Mouse (Mus musculus) megakaryocyte-erythroid progenitor cell, adult 5-6 weeks (primary cell): ENCODE measurements around the gene Hist3h2ba. TPM values are rescaled to one million over a fixed set of nuclear protein-coding genes. Genes with fewer than 3 reads are reported as not detected.
A peak's percentile ranks its signal among the peaks of the same experiment; 100 is the strongest.
"Not testable (repeated sequence)": the region's sequence is repeated elsewhere in the genome, so short reads cannot be mapped to it uniquely, and the experiment has no call there.

Experiments used
- ATAC-seq: replicated peaks from 2 replicates; pipeline ENCODE4 v1.8.0; 2016; ENCODE audit warnings: mild to moderate bottlenecking, inconsistent platforms; ENCODE audit not compliant: severe bottlenecking, poor library complexity, low FRiP score, low TSS enrichment
- total RNA-seq, 2 experiments: library from RNA; stranded (forward) in 1 of 2; stranded (reverse) in 1 of 2; fragments of 200-1000, 215-1000 nt in 1 of 2; fragments of >200 nt in 1 of 2; fragmentation: Nextera tagmentation in 1 of 2; gene quantifications; 2 replicates each; pipeline ENCODE4 v1.2.3; 2014 to 2017

Gene Hist3h2ba
- total RNA-seq, 2 experiments from 2014 or later: 6.3 to 21.1 TPM

DNA sequence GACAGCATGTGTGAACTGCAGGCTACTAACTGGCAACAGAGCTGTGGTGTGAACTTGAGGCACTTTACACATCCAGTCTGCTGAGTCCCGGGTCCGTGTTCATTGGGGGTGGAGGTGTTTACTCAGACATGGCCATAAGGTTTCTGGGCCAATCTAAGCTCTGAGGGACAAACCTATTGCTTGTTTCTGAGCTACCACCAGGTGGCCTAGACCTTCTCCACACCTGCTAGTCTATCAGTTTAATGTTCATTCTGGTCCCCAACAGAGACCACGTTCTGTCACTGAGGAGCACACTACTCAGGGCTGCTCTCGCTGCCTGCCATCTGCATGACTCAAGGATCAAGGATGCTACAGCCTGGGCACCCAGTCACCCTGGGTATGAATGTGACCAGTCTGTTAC lies 17.1 kb upstream of the Hist3h2ba start:
- 0 out of 2 replicates have a peak, but pooled peaks have one; percentile 20 for ATAC-seq

DNA sequence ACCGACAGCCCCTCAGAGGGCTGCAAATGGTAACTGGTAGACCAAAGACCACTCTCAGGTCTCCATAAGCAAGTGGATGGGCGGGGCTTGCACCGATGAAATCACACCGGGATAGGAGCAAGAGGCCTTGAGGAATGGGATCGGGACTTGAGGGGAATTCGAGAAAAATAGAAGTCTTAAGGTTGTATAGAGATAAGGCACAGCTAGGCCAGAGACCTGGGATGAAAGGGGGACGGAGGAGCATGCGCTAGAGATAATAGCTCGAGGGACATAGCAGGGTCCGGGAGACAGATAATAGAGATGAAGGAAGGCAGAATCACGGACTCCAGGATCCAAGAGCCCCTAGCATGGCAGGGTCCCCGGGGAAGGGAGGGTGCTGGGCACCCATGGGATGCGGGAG lies 10.8 kb upstream of the Hist3h2ba start:
- ATAC-seq: peak; percentile 27; the same call in 1 of the 2 replicates

DNA sequence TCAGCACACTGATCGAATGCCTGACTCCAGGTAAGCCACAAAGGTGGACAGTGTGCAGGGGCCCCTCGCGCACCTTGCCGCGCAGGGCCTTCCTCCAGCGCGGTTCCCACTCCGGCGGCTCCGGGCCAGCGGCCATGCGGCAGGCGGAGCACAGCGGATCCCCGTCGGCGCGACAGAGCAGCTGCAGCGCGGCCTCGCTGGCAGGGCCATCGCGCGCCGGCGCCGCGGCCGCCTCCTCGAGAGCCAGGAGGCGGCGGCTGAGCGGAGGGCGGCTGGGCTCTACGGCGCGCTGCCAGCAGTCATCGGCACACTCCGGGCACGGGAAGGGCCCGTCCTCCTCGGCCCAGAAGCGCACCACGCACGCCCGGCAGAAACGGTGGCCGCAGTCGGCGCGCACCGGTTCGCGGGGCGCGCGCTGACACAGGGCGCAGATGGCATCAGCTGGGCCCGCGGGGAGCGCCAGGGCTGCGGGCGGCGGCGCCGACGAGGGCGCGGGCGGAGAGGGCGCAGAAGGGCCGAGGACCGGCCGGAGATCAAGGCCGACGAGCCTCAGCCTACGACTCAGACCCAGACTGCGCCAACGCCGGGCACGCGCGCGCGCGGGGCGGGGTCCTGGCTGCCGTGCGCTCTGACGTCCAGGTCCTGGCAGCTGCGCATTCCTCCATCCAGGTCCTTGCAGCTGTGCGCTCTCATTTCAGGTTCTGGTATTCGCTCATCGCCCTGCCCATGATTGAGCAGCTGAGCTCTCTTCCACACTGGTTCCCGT lies 10.2 kb upstream of the Hist3h2ba start, which contains the start of gene Rnf187:
Rnf187 (minus strand) TSS at position 595 of the 766 bp plus-strand sequence.
- ATAC-seq: peak; percentile 86

DNA sequence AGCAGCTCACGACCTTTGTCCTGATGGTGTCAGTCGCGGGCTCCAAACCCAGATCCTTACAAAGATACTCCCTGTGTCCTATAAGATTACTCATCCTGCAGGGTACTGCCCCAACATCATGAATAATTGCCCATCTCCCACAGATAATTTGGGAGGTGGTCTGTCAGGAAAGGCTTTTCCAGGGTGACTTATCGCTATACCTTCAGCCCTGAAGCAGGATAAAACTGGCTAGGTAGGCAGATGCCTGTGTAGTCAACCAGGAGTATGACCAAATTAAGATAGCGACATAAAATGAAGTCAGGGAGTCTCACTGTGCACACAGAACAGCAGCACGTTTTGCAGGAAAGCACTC lies 9.7 kb upstream of the Hist3h2ba start:
- ATAC-seq: no peak

DNA sequence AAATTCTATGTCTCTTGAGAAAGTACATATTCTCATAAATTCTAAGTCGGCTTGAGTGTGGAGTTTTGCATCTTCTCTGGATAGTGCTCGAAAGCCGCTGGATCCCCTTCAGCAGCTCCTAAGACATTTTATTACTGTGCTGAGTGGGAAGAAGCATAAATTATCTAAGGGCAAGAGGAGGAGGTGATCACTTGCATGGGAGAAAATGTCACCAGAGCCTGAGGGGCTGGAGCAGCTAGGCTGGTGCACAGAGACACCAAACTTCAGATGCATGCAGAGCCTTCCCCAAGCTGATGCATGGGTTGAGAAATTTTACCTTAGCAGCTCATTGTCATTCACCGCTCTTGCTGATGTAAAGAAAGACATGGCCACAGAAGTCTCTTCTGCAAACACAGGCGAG lies 4.6 kb upstream of the Hist3h2ba start:
- ATAC-seq: no peak

DNA sequence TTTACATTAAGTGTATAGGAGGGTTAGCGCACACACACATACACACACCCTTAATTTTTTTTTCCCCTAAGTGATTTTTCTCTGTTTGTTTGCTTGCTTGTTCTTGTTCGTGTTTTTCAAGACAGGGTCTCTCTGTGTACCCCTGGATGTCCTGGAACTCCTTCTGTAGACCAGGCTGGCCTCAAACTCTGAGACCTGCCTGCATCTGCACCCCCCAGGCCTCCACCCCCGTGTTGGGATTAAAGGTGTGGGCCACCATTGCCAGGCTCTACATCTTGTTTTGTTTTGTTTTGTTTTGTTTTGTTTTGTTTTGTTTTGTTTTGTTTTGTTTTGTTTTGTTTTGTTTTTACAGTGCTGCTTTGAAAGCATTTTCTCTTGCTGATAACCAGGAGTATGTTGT lies 1.4 kb upstream of the Hist3h2ba start:
- ATAC-seq: no peak

DNA sequence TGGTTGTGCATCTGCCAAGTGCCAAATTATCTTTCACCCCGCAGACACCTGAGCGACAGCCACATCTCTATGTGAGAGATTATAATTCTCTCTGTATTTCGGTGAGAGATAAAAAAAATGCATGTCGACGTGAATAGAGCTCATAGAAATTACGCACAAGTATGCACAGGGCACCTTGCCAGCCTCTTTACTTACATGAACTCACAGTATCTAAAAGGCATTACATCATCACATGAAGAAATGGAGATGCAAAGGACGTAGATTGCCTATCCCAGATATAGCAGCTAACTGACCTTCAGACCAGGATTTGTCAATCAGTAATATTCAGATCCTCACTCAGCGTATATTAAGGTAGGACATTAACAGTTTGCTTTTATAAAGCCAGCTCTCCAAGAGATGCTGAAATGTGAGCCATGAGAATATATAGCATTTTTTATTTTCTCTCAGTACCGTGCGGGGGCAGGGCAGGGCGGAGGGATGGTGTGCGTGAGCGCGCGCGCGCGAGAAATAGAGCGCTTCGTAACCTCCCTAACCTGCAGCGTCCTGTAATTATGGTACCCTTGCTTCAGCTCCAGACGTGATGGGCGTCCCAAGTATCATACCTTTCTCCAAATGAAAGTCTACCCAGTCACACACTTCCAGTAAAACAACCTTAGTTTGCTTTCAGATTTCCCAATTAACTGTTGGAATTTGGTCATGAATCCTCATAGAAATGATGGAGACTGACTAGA lies 757 bp upstream of the Hist3h2ba start:
- ATAC-seq: peak; percentile 50

DNA sequence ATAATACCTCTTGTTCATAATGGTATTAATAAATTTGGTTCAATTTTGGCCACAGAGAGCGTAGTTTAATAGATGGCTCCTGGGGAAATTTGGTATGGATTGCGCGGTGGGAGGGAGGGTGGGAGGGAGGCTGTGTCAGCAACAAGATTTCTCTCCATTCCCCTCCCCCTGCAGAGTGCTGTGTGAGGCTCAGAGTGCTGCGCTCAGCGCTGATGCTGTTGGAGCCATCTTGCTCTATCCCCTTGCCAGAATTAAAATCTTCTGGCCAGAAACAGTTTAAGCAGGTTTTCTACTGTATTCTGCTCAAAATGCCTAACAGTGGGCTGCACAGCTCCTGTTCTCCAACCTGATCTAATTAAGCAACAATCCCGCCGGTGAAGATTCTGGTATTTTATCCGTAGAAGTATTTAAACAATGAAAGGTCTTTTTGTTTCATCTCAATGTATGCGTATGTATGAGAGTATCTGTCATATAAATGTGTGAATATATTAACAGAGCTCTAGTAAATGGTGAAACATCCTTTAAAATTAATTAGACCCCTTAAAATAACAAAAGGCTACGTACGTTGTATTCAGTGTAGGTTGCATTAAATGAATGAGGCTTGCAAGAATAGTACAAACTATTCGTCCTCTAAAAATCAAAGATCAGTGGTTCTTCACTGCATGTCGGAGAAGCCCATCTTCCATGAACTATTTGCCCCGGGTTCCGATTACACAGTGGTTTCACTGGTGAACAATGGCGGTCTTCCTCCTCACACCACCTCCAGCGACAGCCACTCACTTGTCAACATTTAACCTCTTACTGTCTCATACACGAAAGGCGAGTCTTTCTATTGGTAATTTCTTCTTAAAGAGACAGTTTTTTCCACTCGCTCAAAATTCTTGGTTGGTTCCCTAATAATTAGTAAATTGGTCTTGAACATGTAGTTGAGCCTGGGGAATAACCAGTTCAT lies 1.0 kb downstream of the Hist3h2ba start:
- ATAC-seq: no peak

DNA sequence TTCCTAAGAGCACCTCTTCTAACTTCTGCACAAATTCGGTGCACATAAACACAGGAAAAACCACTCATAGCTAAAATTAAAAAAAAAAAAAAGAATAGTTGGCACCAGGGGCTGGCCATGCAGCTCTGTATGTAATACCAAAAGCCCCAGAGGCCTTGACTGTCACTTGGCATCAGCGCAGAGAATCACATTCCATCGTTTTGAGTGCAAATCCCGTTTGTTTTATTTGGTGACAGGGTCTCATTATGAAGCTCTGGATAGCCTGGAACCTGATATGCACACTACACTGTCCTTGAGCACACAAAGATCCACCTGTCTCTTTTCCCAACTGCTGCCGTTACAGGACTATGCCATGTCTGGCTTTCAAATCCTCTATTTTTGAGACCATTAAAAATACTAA lies 2.5 kb downstream of the Hist3h2ba start:
- no peak for ATAC-seq

DNA sequence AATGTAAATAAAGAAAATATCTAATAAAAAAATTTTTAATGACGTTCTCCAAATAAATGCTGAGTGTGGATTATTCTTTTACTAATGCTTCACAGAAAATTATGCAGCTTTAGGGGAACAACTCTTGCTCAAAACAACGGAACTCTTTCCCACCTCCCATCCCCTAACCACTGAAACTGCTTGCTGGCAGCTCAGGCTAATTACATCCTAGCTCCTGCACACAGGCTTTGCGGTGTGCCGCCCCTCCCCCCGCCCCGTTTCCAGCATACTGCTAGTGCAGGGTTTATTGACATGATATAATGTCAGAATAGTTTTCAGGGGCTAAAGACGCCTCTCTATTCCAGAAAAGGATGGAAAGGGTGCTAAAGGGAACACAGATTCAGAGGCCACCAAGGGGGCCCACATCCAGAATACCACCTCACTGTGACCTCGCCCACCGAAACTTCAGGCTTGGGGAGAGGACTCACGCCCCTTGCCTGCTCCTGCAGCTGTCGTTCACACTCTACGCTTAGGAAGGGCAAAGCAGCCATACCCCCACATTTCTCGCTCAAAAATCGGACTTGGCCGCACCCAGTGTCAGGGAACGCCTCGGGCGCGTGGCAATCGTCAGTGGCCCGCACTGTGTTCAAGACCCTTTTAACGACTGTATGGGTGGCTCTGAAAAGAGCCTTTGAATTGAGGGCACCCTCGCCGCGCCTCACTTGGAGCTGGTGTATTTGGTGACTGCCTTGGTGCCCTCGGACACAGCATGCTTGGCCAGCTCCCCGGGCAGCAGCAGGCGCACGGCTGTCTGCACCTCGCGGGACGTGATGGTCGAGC lies 4.8 kb downstream of the Hist3h2ba start:
- no peak; the same call in 1 of the 2 replicates for ATAC-seq

DNA sequence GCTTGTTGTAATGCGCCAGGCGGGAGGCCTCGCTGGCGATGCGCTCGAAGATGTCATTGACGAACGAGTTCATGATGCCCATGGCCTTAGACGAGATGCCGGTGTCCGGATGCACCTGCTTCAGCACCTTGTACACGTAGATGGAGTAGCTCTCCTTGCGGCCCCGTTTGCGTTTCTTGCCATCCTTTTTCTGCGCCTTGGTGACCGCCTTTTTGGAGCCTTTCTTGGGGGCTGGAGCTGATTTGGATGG lies 5.4 kb downstream of the Hist3h2ba start:
- ATAC-seq: not testable (repeated sequence)

DNA sequence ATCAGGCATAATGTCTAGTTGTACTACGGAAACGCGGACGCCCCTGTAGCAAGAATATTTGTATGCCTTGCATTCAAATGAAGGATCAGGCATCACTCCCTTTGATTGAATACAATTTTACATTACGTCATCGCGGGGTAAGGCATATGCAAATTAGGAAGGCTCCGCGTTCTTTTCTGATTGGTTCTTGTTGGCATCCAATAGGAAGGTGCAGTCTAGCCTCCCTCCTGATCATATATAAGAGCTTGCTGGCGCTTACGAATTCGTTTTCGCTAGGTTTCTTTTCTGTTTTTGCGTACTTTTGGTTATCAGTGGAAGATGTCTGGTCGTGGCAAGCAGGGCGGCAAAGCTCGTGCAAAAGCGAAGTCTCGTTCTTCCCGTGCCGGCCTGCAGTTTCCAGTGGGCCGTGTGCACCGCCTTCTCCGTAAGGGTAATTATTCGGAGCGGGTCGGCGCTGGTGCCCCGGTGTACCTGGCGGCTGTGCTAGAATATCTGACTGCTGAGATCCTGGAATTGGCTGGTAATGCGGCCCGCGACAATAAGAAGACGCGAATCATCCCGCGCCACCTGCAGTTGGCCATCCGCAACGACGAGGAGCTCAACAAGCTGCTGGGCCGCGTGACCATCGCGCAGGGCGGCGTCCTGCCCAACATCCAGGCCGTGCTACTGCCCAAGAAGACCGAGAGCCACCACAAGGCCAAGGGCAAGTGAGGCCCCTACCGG lies 5.9 kb downstream of the Hist3h2ba start, which contains the start of the genes Hist3h2a and Trim17:
Hist3h2a (plus strand) TSS at position 266 of the 723 bp plus-strand sequence.
Trim17 (plus strand) TSS at position 266 of the 723 bp plus-strand sequence.
- peak; percentile 85 for ATAC-seq

DNA sequence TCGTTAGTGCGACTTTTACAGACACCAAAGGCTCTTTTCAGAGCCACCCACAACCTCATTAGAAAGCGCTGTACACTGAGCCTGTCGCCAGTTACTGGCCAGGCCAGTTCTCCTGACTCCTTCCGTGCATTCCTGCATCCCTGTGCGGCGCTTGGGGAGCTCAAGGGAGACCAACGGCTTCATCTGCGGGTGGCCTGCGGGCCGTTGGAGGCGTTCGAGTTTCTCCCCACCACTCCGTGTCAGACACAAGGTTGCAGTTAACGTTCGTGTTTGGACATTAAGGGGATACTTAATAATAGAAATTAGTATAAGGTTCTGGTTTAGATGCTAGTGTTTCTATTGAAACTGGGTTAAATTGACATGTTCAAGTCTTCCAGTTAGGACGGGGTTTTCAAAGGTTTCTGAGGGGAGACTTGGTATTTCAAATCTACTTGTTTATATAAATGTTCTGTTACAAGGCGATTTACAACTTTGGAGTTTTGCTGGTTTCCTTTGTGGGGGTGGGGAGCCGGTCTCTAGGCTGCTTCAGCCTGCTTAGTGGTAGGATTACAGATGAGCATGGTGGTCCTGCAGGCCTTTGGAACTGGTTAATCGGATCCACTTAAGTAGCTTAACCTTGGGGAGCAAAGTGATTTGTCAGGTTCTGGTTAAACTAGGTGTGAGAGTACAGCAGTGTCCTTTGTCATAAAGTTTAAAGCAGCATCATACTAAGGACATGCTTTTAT lies 6.6 kb downstream of the Hist3h2ba start:
- ATAC-seq: no peak

DNA sequence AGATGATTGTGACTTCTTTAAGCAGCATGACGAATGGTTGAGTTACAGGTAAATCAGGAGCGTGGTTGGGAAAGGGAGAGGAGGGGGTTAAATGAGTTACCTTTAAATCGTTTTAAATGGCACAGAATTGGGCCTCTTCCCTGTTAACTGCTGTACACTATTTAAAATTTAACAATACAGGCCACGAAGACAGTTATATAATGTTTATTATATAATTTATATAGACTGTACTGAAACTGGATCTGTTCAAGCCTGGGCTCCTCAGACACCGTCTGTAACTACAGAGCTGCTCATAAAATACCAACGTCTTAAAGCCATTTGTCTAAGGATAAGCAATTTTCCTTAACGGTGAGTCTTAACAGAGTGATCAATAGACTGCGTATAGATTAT lies 7.1 kb downstream of the Hist3h2ba start:
- no peak for ATAC-seq

DNA sequence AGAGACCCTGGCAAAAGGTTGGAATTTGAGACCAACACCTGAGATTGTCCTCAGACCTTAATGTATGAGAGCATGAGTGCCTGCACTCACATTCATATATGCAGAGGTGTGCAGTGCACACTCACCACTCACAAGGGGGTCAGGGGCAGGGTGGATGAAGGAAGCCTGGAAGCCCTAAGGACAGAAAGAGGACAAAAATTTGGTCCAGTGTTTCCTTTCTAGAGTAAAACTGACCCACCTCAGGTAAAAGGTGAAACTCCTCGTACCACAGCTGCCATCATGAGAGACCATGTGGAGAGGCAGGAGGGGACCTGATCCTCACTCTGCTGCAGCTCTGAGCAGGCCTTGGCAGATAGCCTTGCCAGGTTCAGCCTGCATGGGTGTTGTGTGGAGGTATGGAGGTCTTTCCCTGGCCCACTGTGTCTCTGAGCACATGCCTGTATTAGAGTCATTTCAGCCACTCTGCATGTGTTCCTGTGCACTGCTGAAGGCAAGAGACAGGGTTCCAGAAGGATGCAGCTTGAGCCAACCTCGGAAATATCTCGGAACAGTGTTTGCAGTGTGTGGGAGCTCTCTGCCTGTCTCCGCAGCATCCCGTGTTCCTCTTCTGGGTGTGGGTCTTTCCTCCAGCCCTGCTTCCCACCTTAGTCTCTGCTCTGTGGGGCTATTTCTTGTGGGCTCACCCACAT lies 8.7 kb downstream of the Hist3h2ba start:
- ATAC-seq: no peak

DNA sequence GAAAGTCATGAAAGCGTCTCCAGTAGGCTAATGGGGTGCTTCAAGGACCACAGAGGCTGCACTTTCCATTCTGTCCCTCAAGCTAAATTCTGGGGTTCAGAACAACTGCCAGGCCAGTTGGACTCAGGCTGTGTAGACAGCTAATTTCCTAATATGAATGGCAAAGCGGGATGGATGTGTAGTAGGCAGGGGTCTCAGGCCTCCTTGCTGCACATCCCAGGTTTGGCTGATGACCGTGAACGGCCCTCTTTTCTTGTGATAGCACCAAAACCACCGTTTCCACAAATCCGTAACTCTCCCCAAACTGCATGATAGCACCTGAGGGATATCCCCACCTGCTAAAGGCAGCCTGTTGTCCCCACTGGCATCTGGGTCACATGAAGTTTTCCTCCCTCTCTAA lies 9.8 kb downstream of the Hist3h2ba start:
- ATAC-seq: no peak

DNA sequence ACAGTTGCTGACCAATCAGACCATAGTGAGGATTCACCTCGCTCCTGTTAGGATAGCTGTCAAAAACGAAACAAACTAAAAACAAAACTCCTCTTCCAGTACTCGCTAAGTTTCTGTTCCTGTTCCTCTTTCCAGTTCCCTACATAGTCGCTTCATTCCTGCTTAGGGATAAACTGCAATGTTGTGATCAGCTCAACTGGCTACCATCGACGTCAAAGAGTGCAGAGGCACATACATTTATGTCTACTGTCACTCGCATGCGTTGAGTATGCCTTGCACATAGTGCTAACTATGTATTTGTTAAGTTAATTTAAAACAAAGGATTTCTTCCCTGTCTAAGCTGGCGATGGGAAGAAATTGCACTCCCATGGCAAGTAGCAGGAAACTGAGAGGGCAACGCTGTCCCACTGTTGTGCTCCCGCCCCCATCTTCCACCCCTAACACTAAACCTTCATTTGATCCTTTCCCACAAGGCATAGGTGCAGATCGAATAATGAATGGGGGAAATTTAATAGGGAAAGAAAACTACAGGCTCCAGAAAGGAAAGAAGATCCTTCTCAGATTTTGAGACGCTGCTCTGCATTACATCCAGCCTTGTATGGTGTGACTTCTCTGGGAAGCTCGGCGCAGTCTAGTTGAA lies 10.6 kb downstream of the Hist3h2ba start:
- ATAC-seq: no peak
